Mouse (Mus musculus) right cerebral cortex, postnatal 10 days (tissue): ENCODE measurements around the gene Rhobtb1.
A peak's percentile ranks its signal among the peaks of the same experiment; 100 is the strongest.

Experiments
- DNase-seq, 2 experiments: peaks; one replicate each; pipeline ENCODE4 v3.0.0; 2021; ENCODE audit warnings: low spot score in 2 of 2

Rhobtb1 gene

GRCm38 (mm10) chr10:69163216-69163615 is 12.0 kb downstream of the Rhobtb1 start:
- DNase-seq = no peak

GRCm38 (mm10) chr10:69165125-69165524 is 13.9 kb downstream of the Rhobtb1 start:
- no peak for DNase-seq

- DNase-seq = no peak
Measured at GRCm38 (mm10) chr10:69165847-69166246, 14.6 kb downstream of the Rhobtb1 start.

GRCm38 (mm10) chr10:69166514-69166913 is 15.3 kb downstream of the Rhobtb1 start:
- no peak for DNase-seq

GRCm38 (mm10) chr10:69172412-69172811 is 21.2 kb downstream of the Rhobtb1 start:
- DNase-seq = no peak

- DNase-seq = no peak
Measured at GRCm38 (mm10) chr10:69176116-69176515, 24.9 kb downstream of the Rhobtb1 start.

- DNase-seq = no peak
Measured at GRCm38 (mm10) chr10:69179341-69179740, 28.1 kb downstream of the Rhobtb1 start.

- DNase-seq = no peak
Measured at GRCm38 (mm10) chr10:69180997-69181396, 29.8 kb downstream of the Rhobtb1 start.

- DNase-seq = no peak
Measured at GRCm38 (mm10) chr10:69184903-69185302, 33.7 kb downstream of the Rhobtb1 start.

- DNase-seq = no peak
Measured at GRCm38 (mm10) chr10:69185431-69185830, 34.2 kb downstream of the Rhobtb1 start.

- DNase-seq = peak; percentile 64 to 68
Measured at GRCm38 (mm10) chr10:69185894-69186893, 35.0 kb downstream of the Rhobtb1 start.

- no peak for DNase-seq
Measured at GRCm38 (mm10) chr10:69187773-69188443, 36.7 kb downstream of the Rhobtb1 start.

- DNase-seq = no peak
Measured at GRCm38 (mm10) chr10:69190434-69191160, 39.4 kb downstream of the Rhobtb1 start.

- no peak for DNase-seq
Measured at GRCm38 (mm10) chr10:69192266-69192665, 41.0 kb downstream of the Rhobtb1 start.

GRCm38 (mm10) chr10:69193721-69194120 is 42.5 kb downstream of the Rhobtb1 start:
- no peak for DNase-seq

GRCm38 (mm10) chr10:69204677-69205400 is 53.6 kb downstream of the Rhobtb1 start:
- no peak for DNase-seq

GRCm38 (mm10) chr10:69206081-69206480 is 54.8 kb downstream of the Rhobtb1 start:
- DNase-seq = no peak

GRCm38 (mm10) chr10:69207481-69207880 is 56.2 kb downstream of the Rhobtb1 start:
- DNase-seq = no peak

- DNase-seq = no peak
Measured at GRCm38 (mm10) chr10:69207981-69208630, 56.9 kb downstream of the Rhobtb1 start.

- no peak for DNase-seq
Measured at GRCm38 (mm10) chr10:69208705-69209104, 57.5 kb downstream of the Rhobtb1 start.

- no peak for DNase-seq
Measured at GRCm38 (mm10) chr10:69210006-69210405, 58.8 kb downstream of the Rhobtb1 start.
